Mouse (Mus musculus) hindbrain, embryonic 10.5 days (tissue): ENCODE data around the gene D17H6S53E. TPM values are rescaled to one million over a fixed set of nuclear protein-coding genes. Genes with fewer than 3 reads are reported as not detected.

ENCODE experiments used
- DNase-seq: peaks from one replicate; pipeline ENCODE4 v3.0.0-alpha.2; 2017; ENCODE audit warnings: low spot score
- H3K27ac ChIP-seq: fragments of 300-500 bp; sonication (generic); 2 replicates; pipeline ENCODE4 v1.5.1; 2016; ENCODE audit warnings: mild to moderate bottlenecking, moderate library complexity
- H3K27me3 ChIP-seq: fragments of 300-500 bp; sonication (generic); 2 replicates; pipeline ENCODE4 v1.6.1; 2016; ENCODE audit warnings: mild to moderate bottlenecking; ENCODE audit not compliant: poor library complexity, insufficient read depth, severe bottlenecking
- H3K36me3 ChIP-seq: fragments of 300-500 bp; sonication (generic); 2 replicates; pipeline ENCODE4 v1.6.1; 2016; ENCODE audit warnings: mild to moderate bottlenecking, moderate library complexity
- H3K4me1 ChIP-seq: fragments of 300-500 bp; sonication (generic); replicated peaks from 2 replicates; pipeline ENCODE4 v1.6.1; 2016; ENCODE audit warnings: mild to moderate bottlenecking
- H3K4me3 ChIP-seq: fragments of 300-500 bp; sonication (generic); 2 replicates; pipeline ENCODE4 v1.5.1; 2016; ENCODE audit warnings: mild to moderate bottlenecking, moderate library complexity
- H3K9me3 ChIP-seq: fragments of 300-500 bp; sonication (generic); 2 replicates; pipeline ENCODE4 v1.6.1; 2016; ENCODE audit warnings: mild to moderate bottlenecking, moderate library complexity
- WGBS: fragments of 180-500 bp; shearing (Covaris S2); methylation state at CpG from one replicate; pipeline ENCODE4 v1.1.7; 2016; 5-methylcytosine and 5-hydroxymethylcytosine counted together
- polyA plus RNA-seq: library from polyadenylated mRNA; unstranded; fragments of >200 nt; fragmentation: Nextera tagmentation; extraction: Ambion mirVana; gene quantifications from 2 replicates; pipeline ENCODE4 v1.2.1, GENCODE M21; 2016

The D17H6S53E gene
- polyA plus RNA-seq, 1 experiment from 2014 or later = 10.0 TPM

- peak within 1 kb of the TSS; percentile 99 for H3K27ac ChIP-seq
- WGBS = 2% methylated on average over 67 of the region's 67 CpGs
- peaks cover 18% of the 10 kb centered on the region for H3K4me1 ChIP-seq
- H3K4me3 ChIP-seq = peak within 1 kb of the TSS; percentile 76
- DNase-seq = peak; percentile 92
- H3K36me3 ChIP-seq = peaks cover 35% of the 10 kb centered on the region
- no peaks in the 10 kb centered on the region for H3K27me3 ChIP-seq
- no peaks in the 10 kb centered on the region for H3K9me3 ChIP-seq
These were observed 37.1 kb upstream of the D17H6S53E start, which contains the start of gene Abhd16a for GRCm38 (mm10) chr17:35088825-35089644. TSS of gene Abhd16a (plus strand) at chr17:35089263.

GRCm38 (mm10) chr17:35090166-35090932 lies 35.8 kb upstream of the D17H6S53E start:
- peak overlapping the region; percentile 99 for H3K27ac ChIP-seq
- peaks cover 18% of the 10 kb centered on the region for H3K4me1 ChIP-seq
- H3K9me3 ChIP-seq = no peaks in the 10 kb centered on the region
- peak overlapping the region; percentile 76 for H3K4me3 ChIP-seq
- DNase-seq = no peak
- 76% methylated on average over 8 of the region's 8 CpGs for WGBS
- H3K27me3 ChIP-seq = no peaks in the 10 kb centered on the region
- peaks cover 47% of the 10 kb centered on the region for H3K36me3 ChIP-seq

GRCm38 (mm10) chr17:35092403-35093198 lies 33.6 kb upstream of the D17H6S53E start:
- Histone ChIP-seq H3K4me1 (peaks cover 18% of the 10 kb centered on the region), H3K9me3 (no peaks in the 10 kb centered on the region), H3K27me3 (no peaks in the 10 kb centered on the region), H3K27ac (no peak overlapping the region), H3K36me3 (peaks cover 68% of the 10 kb centered on the region), H3K4me3 (no peak overlapping the region)
- no peak for DNase-seq
- 88% methylated on average over 14 of the region's 14 CpGs for WGBS

GRCm38 (mm10) chr17:35094475-35095365 lies 31.5 kb upstream of the D17H6S53E start:
- Histone ChIP-seq H3K4me3 (no peak overlapping the region), H3K27ac (no peak overlapping the region), H3K4me1 (peaks cover 13% of the 10 kb centered on the region), H3K36me3 (peaks cover 89% of the 10 kb centered on the region), H3K27me3 (no peaks in the 10 kb centered on the region), H3K9me3 (no peaks in the 10 kb centered on the region)
- no peak for DNase-seq
- WGBS = 93% methylated on average over 15 of the region's 15 CpGs

- Histone ChIP-seq H3K36me3 (peaks cover 96% of the 10 kb centered on the region), H3K4me1 (no peaks in the 10 kb centered on the region), H3K4me3 (0 out of 2 replicates have a peak overlapping the region, but pooled peaks have one; percentile 16), H3K27ac (no peak overlapping the region), H3K27me3 (no peaks in the 10 kb centered on the region), H3K9me3 (no peaks in the 10 kb centered on the region)
- DNase-seq = no peak
- WGBS = 88% methylated on average over 12 of the region's 12 CpGs
These were observed 29.6 kb upstream of the D17H6S53E start for GRCm38 (mm10) chr17:35096597-35096996.

- H3K9me3 ChIP-seq = no peaks in the 10 kb centered on the region
- H3K36me3 ChIP-seq = peaks cover 96% of the 10 kb centered on the region
- H3K27ac ChIP-seq = no peak overlapping the region
- WGBS = 78% methylated on average over 12 of the region's 12 CpGs
- peaks cover 2% of the 10 kb centered on the region; the same call in 1 of the 2 replicates for H3K4me1 ChIP-seq
- H3K4me3 ChIP-seq = no peak overlapping the region
- no peaks in the 10 kb centered on the region for H3K27me3 ChIP-seq
- DNase-seq = no peak
These were observed 29.0 kb upstream of the D17H6S53E start for GRCm38 (mm10) chr17:35097164-35097655.

GRCm38 (mm10) chr17:35100196-35100765 lies 25.9 kb upstream of the D17H6S53E start:
- no peak for DNase-seq
- Histone ChIP-seq H3K4me1 (peaks cover 13% of the 10 kb centered on the region), H3K4me3 (no peak overlapping the region), H3K27ac (no peak overlapping the region), H3K36me3 (peaks cover 95% of the 10 kb centered on the region), H3K9me3 (no peaks in the 10 kb centered on the region), H3K27me3 (no peaks in the 10 kb centered on the region)
- 74% methylated on average over 10 of the region's 10 CpGs for WGBS

GRCm38 (mm10) chr17:35101161-35101560 lies 25.0 kb upstream of the D17H6S53E start:
- no peak overlapping the region for H3K27ac ChIP-seq
- H3K9me3 ChIP-seq = no peaks in the 10 kb centered on the region
- WGBS = 92% methylated on average over 11 of the region's 11 CpGs
- peaks cover 87% of the 10 kb centered on the region for H3K36me3 ChIP-seq
- peaks cover 22% of the 10 kb centered on the region for H3K4me1 ChIP-seq
- H3K4me3 ChIP-seq = no peak overlapping the region
- H3K27me3 ChIP-seq = no peaks in the 10 kb centered on the region
- no peak for DNase-seq

- H3K9me3 ChIP-seq = no peaks in the 10 kb centered on the region
- H3K27me3 ChIP-seq = no peaks in the 10 kb centered on the region
- WGBS = 75% methylated on average over 8 of the region's 8 CpGs
- H3K4me3 ChIP-seq = peak overlapping the region; percentile 11; the same call in 1 of the 2 replicates
- H3K4me1 ChIP-seq = peaks cover 25% of the 10 kb centered on the region
- DNase-seq = no peak
- peak overlapping the region; percentile 40; the same call in 1 of the 2 replicates for H3K27ac ChIP-seq
- peaks cover 76% of the 10 kb centered on the region for H3K36me3 ChIP-seq
These were observed 23.9 kb upstream of the D17H6S53E start for GRCm38 (mm10) chr17:35102299-35102698.

GRCm38 (mm10) chr17:35103221-35103690 lies 22.9 kb upstream of the D17H6S53E start:
- no peaks in the 10 kb centered on the region for H3K27me3 ChIP-seq
- no peak overlapping the region for H3K27ac ChIP-seq
- peaks cover 25% of the 10 kb centered on the region for H3K4me1 ChIP-seq
- DNase-seq = no peak
- H3K4me3 ChIP-seq = no peak overlapping the region
- WGBS = 69% methylated on average over 6 of the region's 6 CpGs
- H3K36me3 ChIP-seq = peaks cover 67% of the 10 kb centered on the region
- H3K9me3 ChIP-seq = no peaks in the 10 kb centered on the region

GRCm38 (mm10) chr17:35104079-35104478 lies 22.1 kb upstream of the D17H6S53E start:
- Histone ChIP-seq H3K4me3 (no peak overlapping the region), H3K9me3 (no peaks in the 10 kb centered on the region), H3K27ac (no peak overlapping the region), H3K36me3 (peaks cover 58% of the 10 kb centered on the region), H3K4me1 (peaks cover 25% of the 10 kb centered on the region), H3K27me3 (no peaks in the 10 kb centered on the region)
- DNase-seq = no peak
- 92% methylated on average over 7 of the region's 7 CpGs for WGBS
